Mouse (Mus musculus): Measurements from ENCODE around the gene Zfp991. TPM values are rescaled to one million over a fixed set of nuclear protein-coding genes. Genes with fewer than 3 reads are reported as not detected.
A peak's percentile ranks its signal among the peaks of the same experiment; 100 is the strongest.
"Not testable (repeated sequence)": the region's sequence is repeated elsewhere in the genome, so short reads cannot be mapped to it uniquely, and the experiment has no call there.

Zfp991 gene
- total RNA-seq (2012; rRNA removed), result 47.1 and 52.0 TPM in 2 replicates

DNA sequence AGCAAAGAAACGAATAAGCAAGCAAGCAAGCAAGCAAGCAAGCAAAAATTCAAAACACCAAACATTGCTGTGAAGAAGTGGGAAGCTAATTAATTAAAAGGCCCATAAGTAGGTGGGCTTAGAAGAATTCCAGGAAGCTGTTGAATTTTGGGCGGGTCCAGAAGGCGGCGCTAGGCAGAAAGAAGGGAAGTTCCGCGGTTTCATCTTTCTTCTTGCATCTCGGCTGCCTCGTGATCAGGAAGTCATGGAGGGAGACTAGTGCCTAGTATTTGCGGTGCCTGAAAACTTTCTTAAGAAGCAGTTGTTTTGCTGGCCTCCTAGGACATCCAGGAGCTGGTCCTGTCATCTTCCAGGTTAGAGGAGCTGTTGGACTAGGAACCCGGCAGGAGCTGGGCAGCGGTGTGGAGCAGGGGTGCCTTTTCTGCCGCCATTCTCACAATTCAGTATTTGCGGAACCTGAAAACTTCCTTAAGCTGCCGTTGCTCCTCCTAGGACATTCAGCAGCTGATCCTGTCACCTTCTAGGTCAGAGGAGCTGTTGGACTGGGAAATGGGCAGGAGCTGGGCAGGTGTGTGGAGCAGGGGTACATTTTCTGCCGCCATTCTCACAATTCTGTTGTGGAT lies at the start of gene Zfp991:
Zfp991 (plus strand) TSS at position 202 of the 623 bp plus-strand sequence.
- H3K9ac ChIP-seq (ENCODE audit: insufficient read depth, low read depth, low read length, poor library complexity, severe bottlenecking); H3K4me1 ChIP-seq (ENCODE audit: control insufficient read depth in 2 of 2, insufficient read depth in 2 of 2, low read length in 2 of 2, poor library complexity in 1 of 2); H3K36me3 ChIP-seq (ENCODE audit: control insufficient read depth, insufficient read depth, low read length, poor library complexity, severe bottlenecking); DNase-seq (ENCODE audit: low read depth, low spot score); H3K27ac ChIP-seq (ENCODE audit: insufficient read depth, low read depth, low read length, poor library complexity, severe bottlenecking); H3K9me3 ChIP-seq (ENCODE audit: control insufficient read depth, insufficient read depth, low read depth, low read length); H3K4me3 ChIP-seq (ENCODE audit: insufficient read depth in 1 of 2, low read depth in 1 of 2, low read length in 2 of 2, poor library complexity in 1 of 2, severe bottlenecking in 1 of 2): not testable (repeated sequence)
- in situ Hi-C loops (cut with MboI; ENCODE audit: low sequenced_read_pairs in 2 of 2, unreplicated experiment in 2 of 2), result loop anchor here (25.0 kb wide), 2 partner anchors 305 to 1695 kb away; no protein-coding TSS in a partner anchor

DNA sequence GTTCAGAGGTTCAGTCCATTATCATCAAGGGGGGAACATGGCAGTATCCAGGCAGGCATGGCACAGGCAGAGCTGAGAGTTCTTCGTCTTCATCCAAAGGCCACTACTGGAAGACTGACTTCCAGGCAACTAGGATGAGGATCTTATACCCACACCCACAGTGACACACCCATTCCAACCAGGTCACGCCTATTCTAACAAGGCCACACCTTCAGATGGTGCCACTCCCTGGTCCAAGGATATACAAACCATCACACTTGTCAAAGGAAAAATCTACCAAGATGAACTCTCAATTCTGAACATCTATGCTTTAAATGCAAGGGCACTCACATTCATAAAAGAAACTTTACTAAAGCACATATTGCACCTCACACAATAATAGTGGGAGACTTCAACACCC lies 36.2 kb upstream of the Zfp991 start:
- in situ Hi-C loops (cut with MboI; ENCODE audit: low sequenced_read_pairs in 2 of 2, unreplicated experiment in 2 of 2), result loop anchor here in 1 of 2 experiments (10.0 kb wide), 1 partner anchor 1541 kb away; no protein-coding TSS in a partner anchor
- not testable (repeated sequence) for H3K27ac ChIP-seq (ENCODE audit: insufficient read depth, low read depth, low read length, poor library complexity, severe bottlenecking); H3K4me1 ChIP-seq (ENCODE audit: control insufficient read depth in 2 of 2, insufficient read depth in 2 of 2, low read length in 2 of 2, poor library complexity in 1 of 2); H3K9me3 ChIP-seq (ENCODE audit: control insufficient read depth, insufficient read depth, low read depth, low read length); H3K9ac ChIP-seq (ENCODE audit: insufficient read depth, low read depth, low read length, poor library complexity, severe bottlenecking); H3K4me3 ChIP-seq (ENCODE audit: insufficient read depth in 1 of 2, low read depth in 1 of 2, low read length in 2 of 2, poor library complexity in 1 of 2, severe bottlenecking in 1 of 2); DNase-seq (ENCODE audit: low read depth, low spot score); H3K36me3 ChIP-seq (ENCODE audit: control insufficient read depth, insufficient read depth, low read length, poor library complexity, severe bottlenecking)

DNA sequence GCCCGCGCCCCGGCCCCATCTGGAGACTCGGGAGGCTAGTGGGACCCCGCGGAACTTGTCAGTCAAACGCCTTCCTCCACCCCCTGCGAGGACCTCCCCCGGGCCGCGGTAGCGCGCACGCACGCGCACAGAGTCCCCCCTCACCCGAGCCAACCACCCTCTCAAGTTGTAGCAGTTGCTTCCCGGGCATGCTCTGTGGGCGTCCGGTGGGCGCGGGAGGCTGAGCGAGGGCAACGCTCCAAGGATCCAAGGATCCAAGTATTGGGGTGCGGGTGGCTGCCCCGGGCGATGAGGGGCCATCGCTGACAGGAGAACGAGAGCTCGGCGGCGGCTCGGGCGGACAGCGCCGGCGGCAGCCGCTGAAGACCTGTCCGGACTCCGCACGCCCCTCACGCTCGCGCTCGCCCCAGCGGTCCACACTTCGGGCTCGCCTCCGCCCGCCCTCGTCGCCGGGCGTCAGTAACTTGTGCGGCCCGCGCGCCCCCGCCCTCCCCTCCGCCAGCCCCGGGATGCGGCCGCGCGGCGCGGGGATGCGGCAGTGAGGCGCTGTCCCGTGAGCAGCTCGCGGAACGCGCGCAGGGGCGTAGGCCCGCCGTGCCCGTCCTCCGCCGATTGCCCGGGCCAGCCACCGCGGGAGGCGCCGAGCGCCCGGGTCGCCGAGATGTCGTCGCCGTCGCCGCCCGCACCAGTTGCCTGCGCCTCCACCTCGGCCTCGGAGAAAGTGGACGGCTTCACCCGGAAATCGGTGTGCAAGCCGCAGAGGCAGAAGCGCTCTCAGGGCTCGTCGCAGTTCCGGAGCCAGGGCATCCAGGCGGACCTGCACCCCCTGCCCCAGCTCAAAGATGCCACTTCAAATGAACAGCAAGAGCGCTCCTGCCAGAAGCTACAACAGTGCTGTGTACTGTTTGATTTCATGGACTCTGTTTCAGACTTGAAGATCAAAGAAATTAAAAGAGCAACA lies 29.9 kb upstream of the Zfp991 start:
- not testable (repeated sequence) for H3K9me3 ChIP-seq (ENCODE audit: control insufficient read depth, insufficient read depth, low read depth, low read length); DNase-seq (ENCODE audit: low read depth, low spot score); H3K4me1 ChIP-seq (ENCODE audit: control insufficient read depth in 2 of 2, insufficient read depth in 2 of 2, low read length in 2 of 2, poor library complexity in 1 of 2); H3K36me3 ChIP-seq (ENCODE audit: control insufficient read depth, insufficient read depth, low read length, poor library complexity, severe bottlenecking); H3K27ac ChIP-seq (ENCODE audit: insufficient read depth, low read depth, low read length, poor library complexity, severe bottlenecking)
- in situ Hi-C loops (cut with MboI; ENCODE audit: low sequenced_read_pairs in 2 of 2, unreplicated experiment in 2 of 2), result loop anchor here in 1 of 2 experiments (25.0 kb wide), 1 partner anchor 335 kb away; no protein-coding TSS in a partner anchor
- peak overlapping the region; percentile 89 for H3K9ac ChIP-seq (ENCODE audit: insufficient read depth, low read depth, low read length, poor library complexity, severe bottlenecking)
- H3K4me3 ChIP-seq (ENCODE audit: insufficient read depth in 1 of 2, low read depth in 1 of 2, low read length in 2 of 2, poor library complexity in 1 of 2, severe bottlenecking in 1 of 2), result peak overlapping the region; percentile 73 to 86

DNA sequence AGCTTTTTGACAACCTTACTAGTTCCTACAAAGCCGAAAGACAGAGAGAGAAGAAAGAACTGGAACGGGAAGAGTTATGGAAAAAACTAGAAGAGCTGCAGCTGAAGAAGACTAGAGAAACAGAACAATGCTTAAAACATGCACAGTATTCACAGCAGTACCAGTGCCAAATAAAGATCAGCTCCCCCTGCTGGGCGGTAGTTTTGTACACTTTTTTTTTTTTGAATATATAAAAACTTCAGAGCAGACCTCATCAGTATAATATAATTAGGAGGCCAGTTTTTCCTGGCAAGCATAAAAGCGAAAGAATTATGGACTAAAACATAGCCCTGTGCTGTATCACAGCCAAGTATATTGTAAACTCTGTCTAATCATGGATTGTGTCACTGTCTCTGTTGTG lies 28.0 kb upstream of the Zfp991 start:
- in situ Hi-C loops (cut with MboI; ENCODE audit: low sequenced_read_pairs in 2 of 2, unreplicated experiment in 2 of 2), result loop anchor here in 1 of 2 experiments (25.0 kb wide), 1 partner anchor 333 kb away; no protein-coding TSS in a partner anchor
- not testable (repeated sequence) for H3K9me3 ChIP-seq (ENCODE audit: control insufficient read depth, insufficient read depth, low read depth, low read length); H3K27ac ChIP-seq (ENCODE audit: insufficient read depth, low read depth, low read length, poor library complexity, severe bottlenecking); DNase-seq (ENCODE audit: low read depth, low spot score); H3K4me3 ChIP-seq (ENCODE audit: insufficient read depth in 1 of 2, low read depth in 1 of 2, low read length in 2 of 2, poor library complexity in 1 of 2, severe bottlenecking in 1 of 2); H3K9ac ChIP-seq (ENCODE audit: insufficient read depth, low read depth, low read length, poor library complexity, severe bottlenecking); H3K4me1 ChIP-seq (ENCODE audit: control insufficient read depth in 2 of 2, insufficient read depth in 2 of 2, low read length in 2 of 2, poor library complexity in 1 of 2); H3K36me3 ChIP-seq (ENCODE audit: control insufficient read depth, insufficient read depth, low read length, poor library complexity, severe bottlenecking)

DNA sequence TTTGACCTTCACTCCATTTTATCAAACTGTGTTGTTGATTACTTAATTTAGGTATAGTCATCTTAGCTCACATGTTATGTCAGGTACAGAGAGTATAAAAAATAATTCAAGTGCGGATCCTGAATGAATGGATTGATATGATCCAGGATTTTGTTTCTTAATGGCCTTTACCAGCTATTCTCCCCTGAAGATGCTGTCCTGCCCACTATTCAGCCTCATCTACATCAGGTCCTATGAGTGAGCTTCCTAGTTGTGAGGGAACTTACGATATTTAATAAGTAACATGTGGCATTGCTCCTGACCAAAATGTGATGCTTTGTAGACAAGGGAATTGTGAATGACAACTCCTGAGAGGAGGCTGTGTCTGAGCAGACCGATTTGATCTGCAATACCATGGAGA lies 14.0 kb upstream of the Zfp991 start:
- H3K9ac ChIP-seq (ENCODE audit: insufficient read depth, low read depth, low read length, poor library complexity, severe bottlenecking); H3K4me3 ChIP-seq (ENCODE audit: insufficient read depth in 1 of 2, low read depth in 1 of 2, low read length in 2 of 2, poor library complexity in 1 of 2, severe bottlenecking in 1 of 2); H3K27ac ChIP-seq (ENCODE audit: insufficient read depth, low read depth, low read length, poor library complexity, severe bottlenecking); H3K4me1 ChIP-seq (ENCODE audit: control insufficient read depth in 2 of 2, insufficient read depth in 2 of 2, low read length in 2 of 2, poor library complexity in 1 of 2); H3K36me3 ChIP-seq (ENCODE audit: control insufficient read depth, insufficient read depth, low read length, poor library complexity, severe bottlenecking); H3K9me3 ChIP-seq (ENCODE audit: control insufficient read depth, insufficient read depth, low read depth, low read length); DNase-seq (ENCODE audit: low read depth, low spot score): not testable (repeated sequence)
- in situ Hi-C loops (cut with MboI; ENCODE audit: low sequenced_read_pairs in 2 of 2, unreplicated experiment in 2 of 2), result loop anchor here in 1 of 2 experiments (25.0 kb wide), 1 partner anchor 319 kb away; no protein-coding TSS in a partner anchor

DNA sequence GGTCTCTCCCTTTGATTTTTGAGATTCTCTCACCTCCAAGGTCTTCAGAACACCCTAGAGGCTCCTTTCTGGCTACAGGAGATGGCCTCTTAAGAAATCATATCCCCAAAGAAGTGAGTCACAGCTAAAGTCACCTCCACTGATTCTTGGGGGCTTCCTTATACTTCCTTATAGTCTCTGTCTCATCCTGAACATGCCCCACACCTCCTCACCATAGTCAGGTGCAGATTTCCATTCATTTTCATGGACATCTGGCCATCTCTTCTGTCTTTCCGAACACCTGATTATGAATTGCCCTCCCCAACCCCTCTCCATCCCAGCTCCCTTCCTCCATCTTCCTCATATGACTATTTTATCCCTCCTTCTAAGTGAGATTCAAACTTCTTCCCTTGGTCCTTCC lies 9.6 kb upstream of the Zfp991 start:
- DNase-seq (ENCODE audit: low read depth, low spot score); H3K4me3 ChIP-seq (ENCODE audit: insufficient read depth in 1 of 2, low read depth in 1 of 2, low read length in 2 of 2, poor library complexity in 1 of 2, severe bottlenecking in 1 of 2); H3K36me3 ChIP-seq (ENCODE audit: control insufficient read depth, insufficient read depth, low read length, poor library complexity, severe bottlenecking); H3K9me3 ChIP-seq (ENCODE audit: control insufficient read depth, insufficient read depth, low read depth, low read length); H3K9ac ChIP-seq (ENCODE audit: insufficient read depth, low read depth, low read length, poor library complexity, severe bottlenecking); H3K27ac ChIP-seq (ENCODE audit: insufficient read depth, low read depth, low read length, poor library complexity, severe bottlenecking); H3K4me1 ChIP-seq (ENCODE audit: control insufficient read depth in 2 of 2, insufficient read depth in 2 of 2, low read length in 2 of 2, poor library complexity in 1 of 2): not testable (repeated sequence)
- in situ Hi-C loops (cut with MboI; ENCODE audit: low sequenced_read_pairs in 2 of 2, unreplicated experiment in 2 of 2), result loop anchor here in 1 of 2 experiments (25.0 kb wide), 1 partner anchor 315 kb away; no protein-coding TSS in a partner anchor

DNA sequence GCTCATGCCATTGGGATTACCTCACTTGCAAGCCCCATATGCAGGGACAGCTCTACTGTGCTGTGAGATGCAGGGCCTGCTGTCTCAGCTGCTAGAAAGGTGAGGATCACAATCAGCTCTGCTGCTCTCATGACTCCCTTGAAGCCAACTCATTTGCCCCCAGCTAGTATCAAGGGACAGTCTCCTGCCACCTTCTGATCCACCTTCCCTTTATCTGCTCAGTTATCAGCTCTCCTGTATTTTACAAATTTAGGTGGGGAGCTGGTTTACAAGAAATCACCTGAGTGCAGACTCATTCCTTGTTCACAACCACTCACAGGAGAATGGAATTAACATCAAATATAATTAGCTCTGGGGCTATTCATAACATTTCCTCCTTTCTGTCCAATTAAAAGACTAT lies 8.0 kb upstream of the Zfp991 start:
- not testable (repeated sequence) for H3K27ac ChIP-seq (ENCODE audit: insufficient read depth, low read depth, low read length, poor library complexity, severe bottlenecking); H3K36me3 ChIP-seq (ENCODE audit: control insufficient read depth, insufficient read depth, low read length, poor library complexity, severe bottlenecking); H3K9me3 ChIP-seq (ENCODE audit: control insufficient read depth, insufficient read depth, low read depth, low read length); DNase-seq (ENCODE audit: low read depth, low spot score); H3K4me1 ChIP-seq (ENCODE audit: control insufficient read depth in 2 of 2, insufficient read depth in 2 of 2, low read length in 2 of 2, poor library complexity in 1 of 2); H3K9ac ChIP-seq (ENCODE audit: insufficient read depth, low read depth, low read length, poor library complexity, severe bottlenecking); H3K4me3 ChIP-seq (ENCODE audit: insufficient read depth in 1 of 2, low read depth in 1 of 2, low read length in 2 of 2, poor library complexity in 1 of 2, severe bottlenecking in 1 of 2)
- in situ Hi-C loops (cut with MboI; ENCODE audit: low sequenced_read_pairs in 2 of 2, unreplicated experiment in 2 of 2), result loop anchor here in 1 of 2 experiments (25.0 kb wide), 1 partner anchor 314 kb away; no protein-coding TSS in a partner anchor

All from ES-E14 (cell line).